Mouse (Mus musculus): ENCODE results near the gene Rnf207.

Rnf207 gene

DNA sequence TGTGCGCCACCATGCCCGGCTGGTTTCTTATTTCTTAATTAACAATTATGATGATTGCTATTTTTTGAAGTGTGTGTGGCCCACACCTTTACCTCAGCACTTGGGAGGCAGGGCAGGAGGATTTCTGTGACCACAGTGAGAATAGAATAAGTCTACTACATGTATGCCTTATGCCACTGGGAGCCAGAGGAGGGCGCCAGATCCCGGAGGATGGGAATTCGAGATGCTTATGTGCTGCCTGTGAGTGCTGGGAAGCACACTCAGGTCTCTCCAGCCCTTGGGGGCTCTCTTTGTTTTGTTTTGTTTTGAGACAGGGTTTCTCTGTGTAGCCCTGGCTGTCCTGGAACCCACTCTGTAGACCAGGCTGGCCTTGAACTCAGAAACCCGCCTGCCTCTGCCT is 9.9 kb upstream of the Rnf207 start:
- no peak for DNase-seq (ENCODE audit: low read depth, low spot score)

- DNase-seq (ENCODE audit: low read depth, low spot score) = no peak
These were observed 7.8 kb upstream of the Rnf207 start for GRCm38 (mm10) chr4:152326543-152326942.

DNA sequence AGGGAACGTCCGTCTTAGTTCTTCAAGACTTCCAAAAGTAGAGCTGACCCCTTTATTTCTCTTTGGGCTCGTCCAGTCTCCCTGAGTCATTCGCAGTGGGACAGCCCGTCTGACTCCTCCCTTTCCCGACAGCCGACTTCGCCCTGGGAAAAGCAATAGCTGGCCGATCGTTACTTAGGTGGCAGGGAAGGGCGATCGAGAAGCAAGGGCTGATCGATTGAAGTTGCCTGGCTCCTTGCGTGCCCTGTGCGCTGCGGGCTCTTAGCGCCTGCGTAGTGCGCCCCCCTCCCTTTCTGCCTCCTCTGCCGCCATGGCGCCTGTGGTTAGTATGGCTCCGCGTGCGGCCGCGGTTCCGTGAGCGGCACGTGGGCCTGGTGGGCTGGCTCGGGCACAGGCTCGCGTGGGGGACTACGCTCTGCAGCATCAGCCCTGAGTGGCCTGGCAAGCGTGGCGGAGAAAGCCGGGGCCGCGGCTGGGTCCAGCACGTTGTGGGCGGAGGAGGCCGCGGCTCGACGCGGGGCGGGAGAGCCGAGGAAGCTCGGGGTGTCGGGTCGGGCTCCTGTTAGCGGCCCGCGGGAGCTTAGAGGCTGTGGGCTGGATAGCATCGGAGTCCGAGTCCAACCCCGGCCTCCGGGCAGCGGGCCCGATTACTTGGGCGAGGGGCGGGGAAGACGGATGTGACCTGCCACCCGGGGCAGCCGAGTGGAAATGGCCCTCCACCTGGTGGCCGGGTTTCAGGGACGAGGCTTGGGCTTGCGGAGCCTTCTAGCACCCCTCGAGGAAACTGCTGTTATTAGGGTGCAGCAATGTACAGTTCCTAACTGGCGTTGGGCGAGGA is 7.0 kb upstream of the Rnf207 start, which contains the start of gene Rpl22:
Gene Rpl22 (plus strand): TSS at position 169 of the 838 bp plus-strand sequence.
- peak; percentile 92 for DNase-seq (ENCODE audit: low read depth, low spot score)

GRCm38 (mm10) chr4:152324641-152325562 is 6.1 kb upstream of the Rnf207 start:
- DNase-seq (ENCODE audit: low read depth, low spot score) = no peak

DNA sequence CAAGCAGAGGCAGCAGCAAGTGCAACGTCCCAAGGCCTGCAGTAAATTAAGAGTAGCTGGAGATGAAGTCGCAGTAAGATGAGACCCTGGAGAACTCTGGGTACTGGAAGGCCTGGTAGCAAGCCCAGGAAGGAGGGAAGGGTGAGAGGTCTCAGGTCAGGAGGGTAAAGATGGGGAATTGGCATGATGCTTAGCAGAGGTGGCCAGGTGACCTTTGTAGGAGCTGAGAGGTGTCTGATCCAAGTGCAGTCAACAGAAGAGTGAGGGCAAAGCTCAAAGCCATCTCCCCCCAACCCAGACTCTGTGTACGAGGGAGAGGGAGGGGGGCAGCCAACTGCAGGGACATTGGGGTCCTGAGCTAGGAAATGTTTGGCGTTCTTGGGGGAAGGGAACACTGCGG is 2.7 kb upstream of the Rnf207 start:
- no peak for DNase-seq (ENCODE audit: low read depth, low spot score)

DNA sequence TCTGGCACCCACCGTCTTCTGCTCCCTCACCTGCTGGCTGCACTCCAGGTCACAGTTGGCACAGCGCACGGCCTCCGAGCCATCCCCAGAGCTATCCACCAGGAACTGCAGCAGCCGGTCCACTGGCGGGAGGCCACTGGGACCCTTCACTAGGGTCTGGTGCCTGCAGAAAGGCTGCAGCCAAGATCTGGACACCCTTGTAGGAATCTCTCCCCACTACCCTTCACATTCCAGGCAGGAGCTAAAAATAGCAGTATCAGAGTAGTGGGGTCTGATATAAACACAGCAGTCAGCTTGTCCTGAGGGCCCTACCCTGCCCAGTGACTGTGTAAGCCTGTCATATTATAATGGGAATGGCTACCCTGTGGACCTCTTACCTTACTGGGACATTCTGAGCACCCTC is 1.2 kb downstream of the Rnf207 start:
- no peak for DNase-seq (ENCODE audit: low read depth, low spot score)

DNA sequence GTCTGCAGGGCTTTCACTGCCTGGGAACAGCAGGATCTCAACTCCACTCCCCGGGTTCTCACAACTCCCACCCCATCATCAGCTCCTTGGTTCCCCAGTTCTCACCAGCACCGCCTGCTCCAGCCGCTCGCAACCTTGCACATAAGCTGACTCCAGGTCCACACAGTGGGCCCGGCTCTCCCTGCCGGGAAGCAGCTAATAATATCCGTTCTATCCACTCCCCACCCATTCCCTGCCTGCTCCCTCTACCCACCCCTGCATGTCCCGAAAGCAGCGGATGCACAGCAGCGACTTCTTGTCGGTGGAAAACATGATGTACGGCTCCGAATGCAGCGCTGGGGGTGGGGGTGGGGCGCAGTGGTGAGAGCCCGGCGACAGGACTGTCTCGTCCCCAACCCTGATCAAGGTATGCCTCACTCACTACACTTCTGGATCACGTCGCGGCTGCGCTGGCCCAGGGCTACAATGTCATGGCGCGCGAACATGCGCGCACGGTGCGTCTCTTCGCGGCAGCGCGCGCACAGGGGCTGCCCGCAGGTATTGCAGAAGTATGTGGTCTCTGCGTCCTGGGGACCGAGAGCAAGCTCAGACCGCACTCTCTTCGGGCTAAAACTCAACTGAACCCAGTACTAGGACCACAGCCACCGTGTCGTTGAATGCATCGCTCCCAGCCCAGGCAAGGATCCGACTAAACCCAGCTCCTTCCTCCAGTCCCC is 3.1 kb downstream of the Rnf207 start:
- DNase-seq (ENCODE audit: low read depth, low spot score) = no peak

DNA sequence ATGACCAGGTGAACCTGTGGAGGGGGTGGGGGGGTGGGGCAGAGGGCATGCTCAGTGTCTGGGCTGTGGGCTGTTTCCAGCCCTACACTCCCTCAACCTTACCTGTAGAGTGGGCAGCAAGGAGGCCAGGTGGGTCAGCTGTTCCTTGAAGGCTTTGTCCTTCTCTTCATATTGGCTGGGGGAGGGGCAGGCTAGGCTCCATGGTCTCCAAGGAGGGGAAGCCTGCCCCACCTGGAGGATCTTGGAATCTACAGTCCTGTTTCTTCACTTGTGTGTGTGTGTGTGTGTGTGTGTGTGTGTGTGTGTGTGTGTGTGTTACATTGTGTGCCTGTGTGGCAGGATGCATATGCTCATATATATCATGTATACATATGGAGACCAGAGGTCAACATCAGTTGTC is 4.9 kb downstream of the Rnf207 start:
- no peak for DNase-seq (ENCODE audit: low read depth, low spot score)

- no peak for DNase-seq (ENCODE audit: low read depth, low spot score)
These were observed 5.6 kb downstream of the Rnf207 start for GRCm38 (mm10) chr4:152313211-152313632.

- no peak for DNase-seq (ENCODE audit: low read depth, low spot score)
These were observed 6.6 kb downstream of the Rnf207 start for GRCm38 (mm10) chr4:152312186-152312585.

DNA sequence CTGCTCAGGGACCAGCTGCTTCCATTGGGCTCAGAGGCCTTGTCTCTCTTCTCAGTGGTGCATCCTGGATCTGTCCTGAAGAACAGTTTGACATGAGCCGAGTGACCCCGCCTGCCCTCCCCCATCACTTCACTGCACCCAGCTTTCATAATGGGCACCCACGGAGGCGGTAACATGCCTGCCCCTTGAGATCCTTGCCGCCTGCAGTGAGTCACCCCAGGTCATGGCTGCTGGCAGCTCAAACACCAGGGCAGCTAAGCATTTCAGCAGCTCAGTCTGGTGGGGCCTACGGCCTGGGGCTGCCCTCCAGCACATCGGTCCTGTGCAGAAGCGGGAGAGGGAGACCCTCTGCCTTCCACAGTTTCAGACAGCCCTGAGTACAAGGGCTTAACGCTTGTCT is 11.3 kb downstream of the Rnf207 start:
- no peak for DNase-seq (ENCODE audit: low read depth, low spot score)

DNA sequence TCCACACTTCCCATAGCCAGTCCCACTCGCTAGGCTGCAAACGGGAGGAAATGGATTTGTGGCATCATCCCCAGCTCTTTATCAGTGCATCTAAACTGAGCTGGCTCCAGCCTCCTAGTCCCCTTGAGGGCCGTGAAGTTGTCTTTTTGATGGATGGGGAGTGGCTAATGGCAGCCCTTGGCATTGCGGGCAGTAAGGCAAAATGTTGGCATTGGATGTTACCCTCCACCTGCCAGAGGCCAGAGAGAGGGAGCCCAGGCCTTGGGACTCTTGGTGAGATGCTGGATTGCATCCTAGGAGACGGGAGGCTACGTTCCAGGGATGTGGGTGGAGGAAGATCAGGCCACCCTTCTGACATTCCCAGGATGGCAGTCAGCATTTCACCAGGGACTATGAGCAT is 12.8 kb downstream of the Rnf207 start:
- no peak for DNase-seq (ENCODE audit: low read depth, low spot score)

- no peak for DNase-seq (ENCODE audit: low read depth, low spot score)
These were observed 14.1 kb downstream of the Rnf207 start for GRCm38 (mm10) chr4:152304685-152305084.

DNA sequence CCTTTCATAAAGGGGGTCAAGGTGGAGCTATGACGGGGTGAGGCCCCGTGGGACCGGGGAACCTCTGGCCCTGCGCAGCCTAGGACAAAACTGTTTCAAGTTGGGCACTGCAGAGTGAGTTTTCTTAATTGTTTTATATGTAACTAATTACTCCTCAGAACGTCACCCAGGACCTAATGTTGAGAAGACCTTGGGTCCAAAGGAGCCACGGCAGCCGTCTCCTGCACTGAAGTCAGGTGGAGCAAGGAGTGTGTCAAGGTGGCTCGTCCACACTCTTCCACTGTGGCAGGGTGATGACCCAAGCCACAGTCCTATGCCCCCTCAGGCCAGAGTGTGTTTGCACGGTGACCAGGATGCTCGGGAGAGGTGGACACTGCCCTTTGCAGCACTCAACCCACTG is 15.6 kb downstream of the Rnf207 start:
- no peak for DNase-seq (ENCODE audit: low read depth, low spot score)

DNA sequence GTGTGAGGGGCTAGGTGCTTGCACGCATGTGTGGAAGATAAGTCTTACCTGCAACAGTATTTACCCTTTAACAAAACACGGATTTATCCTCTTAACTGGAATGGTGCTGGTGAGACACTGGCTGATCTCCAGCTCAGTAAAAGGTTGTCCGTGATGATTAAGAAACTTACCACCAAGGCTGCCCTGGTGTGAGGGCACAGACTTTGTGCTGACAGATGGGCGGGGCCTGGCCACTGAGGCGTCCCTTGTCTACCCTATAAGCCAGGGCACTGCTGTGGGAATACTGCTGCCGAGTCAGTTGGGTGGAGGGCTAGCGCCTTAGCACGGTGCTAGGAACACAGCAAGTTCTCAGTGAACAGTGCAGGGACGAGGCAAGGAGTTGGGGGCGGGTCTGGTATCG is 16.8 kb downstream of the Rnf207 start:
- no peak for DNase-seq (ENCODE audit: low read depth, low spot score)

GRCm38 (mm10) chr4:152300375-152300774 is 18.4 kb downstream of the Rnf207 start:
- DNase-seq (ENCODE audit: low read depth, low spot score) = no peak

DNA sequence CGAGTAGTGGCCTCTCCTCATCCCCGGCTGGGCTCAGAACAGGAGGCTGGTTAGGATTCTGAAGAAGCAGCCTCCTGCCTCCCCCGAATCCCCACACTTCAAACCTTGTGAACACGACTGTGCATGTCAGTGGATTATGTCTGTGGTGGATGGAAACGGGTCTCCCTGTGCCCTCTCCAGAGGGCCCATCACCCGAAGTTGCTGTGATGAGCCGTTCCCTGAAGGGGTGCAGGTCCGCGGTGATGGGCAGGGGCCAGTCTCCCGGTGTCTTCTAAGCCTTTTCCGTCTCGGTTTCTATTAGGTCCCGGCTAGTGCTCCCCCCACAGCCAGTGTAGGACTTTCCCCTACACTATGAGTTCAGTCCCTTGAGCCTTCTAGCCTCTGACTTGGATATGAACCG is 20.0 kb downstream of the Rnf207 start:
- no peak for DNase-seq (ENCODE audit: low read depth, low spot score)

DNA sequence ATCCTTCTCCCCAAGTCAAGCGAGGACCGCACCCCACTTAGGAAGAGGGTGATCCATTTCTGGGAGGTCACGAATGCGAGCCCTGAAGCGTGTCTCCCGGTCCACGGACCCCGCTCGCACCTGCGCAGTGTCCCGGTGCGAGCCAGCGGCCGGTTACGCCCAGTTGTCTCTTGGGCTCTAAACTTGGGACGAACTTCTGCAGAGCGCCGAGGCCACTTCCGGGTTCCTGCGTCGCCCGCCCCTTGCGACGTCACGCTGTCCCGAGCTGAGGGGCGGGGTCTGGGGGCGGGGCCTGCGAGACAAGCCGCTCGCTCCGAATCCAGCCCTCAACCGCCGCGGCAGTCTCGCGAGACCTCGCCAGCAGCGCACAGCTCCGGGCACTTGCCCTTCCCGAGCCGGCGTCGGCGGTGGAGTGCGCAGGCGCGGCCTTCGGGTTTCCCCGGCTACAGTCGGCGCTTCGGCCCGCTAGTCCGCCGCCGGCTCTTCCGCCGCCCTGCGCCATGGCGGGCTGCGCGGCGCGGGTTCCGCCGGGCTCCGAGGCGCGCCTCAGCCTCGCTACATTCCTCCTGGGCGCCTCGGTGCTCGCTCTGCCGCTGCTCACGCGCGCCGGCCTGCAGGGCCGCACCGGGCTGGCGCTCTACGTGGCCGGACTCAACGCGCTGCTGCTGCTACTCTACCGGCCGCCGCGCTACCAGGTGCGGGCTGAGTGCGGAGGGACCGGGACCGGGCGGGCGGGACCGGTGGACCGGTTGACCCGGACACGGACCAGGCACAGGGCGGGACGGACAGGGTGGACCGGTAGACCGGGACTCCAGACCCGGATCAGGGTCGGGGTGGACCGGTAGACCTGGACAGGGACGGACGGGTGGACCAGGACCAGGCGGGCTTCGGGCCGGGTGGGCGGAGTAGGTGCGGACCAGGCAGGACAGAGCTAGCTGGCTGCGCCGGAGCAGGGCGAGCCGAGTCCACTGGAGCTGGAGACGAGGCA is 21.6 kb downstream of the Rnf207 start, which contains the start of gene Icmt:
Gene Icmt (plus strand): TSS at position 354 of the 988 bp plus-strand sequence.
- DNase-seq (ENCODE audit: low read depth, low spot score) = peak; percentile 98

- no peak for DNase-seq (ENCODE audit: low read depth, low spot score)
These were observed 22.4 kb downstream of the Rnf207 start for GRCm38 (mm10) chr4:152296371-152296770.

GRCm38 (mm10) chr4:152295916-152296315 is 22.9 kb downstream of the Rnf207 start:
- no peak for DNase-seq (ENCODE audit: low read depth, low spot score)

Data from embryo, embryonic 11.5 days (tissue).